Mouse (Mus musculus) CH12.LX (cell line): ENCODE results near the gene Ccdc148. TPM values are rescaled to one million over a fixed set of nuclear protein-coding genes. Genes with fewer than 3 reads are reported as not detected.

Experiments used
- DNase-seq: peaks from one replicate; pipeline ENCODE4 v3.0.0-alpha.2; 2013; ENCODE audit errors: extremely low read depth
- H3K27ac ChIP-seq: 2 replicates; pipeline ENCODE4 v1.5.1; 2012; ENCODE audit warnings: low read depth, mild to moderate bottlenecking, control low read depth, moderate library complexity; ENCODE audit not compliant: insufficient read depth
- H3K27me3 ChIP-seq: replicated peaks from 2 replicates; pipeline ENCODE3; 2012; ENCODE audit warnings: inconsistent platforms
- H3K36me3 ChIP-seq, 2 experiments: replicated peaks in 1 of 2; 2 replicates each; pipeline versions ENCODE3 to v1.6.1; 2012; ENCODE audit warnings: inconsistent platforms in 1 of 2, low read length in 1 of 2, mild to moderate bottlenecking in 1 of 2, mixed read lengths in 1 of 2, moderate library complexity in 1 of 2; ENCODE audit not compliant: control insufficient read depth in 1 of 2, insufficient read depth in 1 of 2
- H3K4me1 ChIP-seq, 2 experiments: 2 replicates each; pipeline ENCODE4 v1.6.1; 2012; ENCODE audit warnings: inconsistent platforms in 1 of 2, moderate library complexity in 1 of 2; ENCODE audit not compliant: insufficient read depth in 2 of 2, control insufficient read depth in 1 of 2
- H3K4me2 ChIP-seq: 2 replicates; pipeline ENCODE4 v1.6.1; 2012; ENCODE audit warnings: low read depth, mild to moderate bottlenecking, control low read depth; ENCODE audit not compliant: poor library complexity, insufficient read depth, severe bottlenecking
- H3K4me3 ChIP-seq, 3 experiments: fragments of 150-350 bp in 1 of 3; sonication (generic) in 1 of 3; replicated peaks in 1 of 3; 2 replicates each; pipeline versions ENCODE3 to v1.5.1; 2011 to 2012; ENCODE audit warnings: low read depth in 2 of 3, low read length in 2 of 3, mild to moderate bottlenecking in 2 of 3, moderate library complexity in 2 of 3, control low read depth in 1 of 3, improper control_type of control experiment in 1 of 3, inconsistent platforms in 1 of 3, mixed read lengths in 1 of 3; ENCODE audit not compliant: poor library complexity in 1 of 3
- H3K79me2 ChIP-seq: replicated peaks from 2 replicates; pipeline ENCODE4 v1.6.1; 2012; ENCODE audit warnings: mild to moderate bottlenecking, moderate library complexity; ENCODE audit not compliant: control insufficient read depth, poor library complexity, insufficient read depth, severe bottlenecking; ENCODE audit errors: extremely low read depth
- H3K9ac ChIP-seq: 2 replicates; pipeline ENCODE4 v1.6.1; 2012; ENCODE audit warnings: low read depth, mild to moderate bottlenecking, control low read depth, moderate library complexity; ENCODE audit not compliant: insufficient read depth
- H3K9me3 ChIP-seq: replicated peaks from 2 replicates; pipeline ENCODE3; 2012; ENCODE audit warnings: low read length, inconsistent platforms, mixed read lengths
- BHLHE40 ChIP-seq: IDR thresholded peaks from 2 replicates; pipeline ENCODE4 v1.6.1; 2011; ENCODE audit warnings: mild to moderate bottlenecking, low read depth, low read length, improper control_type of control experiment
- CHD2 ChIP-seq: IDR thresholded peaks from 2 replicates; pipeline ENCODE4 v1.6.1; 2011; ENCODE audit warnings: low read length, improper control_type of control experiment
- ELF1 ChIP-seq: IDR thresholded peaks from 2 replicates; pipeline ENCODE4 v1.6.1; 2014; ENCODE audit warnings: low read depth, mild to moderate bottlenecking, inconsistent platforms, low read length, improper control_type of control experiment
- ETS1 ChIP-seq: conservative IDR thresholded peaks from 2 replicates; pipeline ENCODE4 v1.6.1; 2012; ENCODE audit warnings: low read depth, mild to moderate bottlenecking, inconsistent platforms, low read length, improper control_type of control experiment, moderate library complexity
- GABPA ChIP-seq: IDR thresholded peaks from 2 replicates; pipeline ENCODE4 v1.6.1; 2012; ENCODE audit warnings: low read depth, low read length, improper control_type of control experiment, inconsistent platforms; ENCODE audit not compliant: insufficient replicate concordance
- IRF4 ChIP-seq: IDR thresholded peaks from 2 replicates; pipeline ENCODE4 v1.6.1; 2014; ENCODE audit warnings: low read depth, mild to moderate bottlenecking, inconsistent platforms, low read length, improper control_type of control experiment
- MAX ChIP-seq: IDR thresholded peaks from 2 replicates; pipeline ENCODE4 v1.6.1; 2011; ENCODE audit warnings: low read length, improper control_type of control experiment
- MAZ ChIP-seq: IDR thresholded peaks from 2 replicates; pipeline ENCODE4 v1.6.1; 2012; ENCODE audit warnings: low read depth, mild to moderate bottlenecking, inconsistent platforms, low read length, improper control_type of control experiment, moderate library complexity
- NRF1 ChIP-seq: IDR thresholded peaks from 2 replicates; pipeline ENCODE4 v1.6.1; 2014; ENCODE audit warnings: low read depth, mild to moderate bottlenecking, inconsistent platforms, low read length, improper control_type of control experiment, moderate library complexity
- PAX5 ChIP-seq: IDR thresholded peaks from 2 replicates; pipeline ENCODE4 v1.6.1; 2012; ENCODE audit warnings: low read length, inconsistent platforms, mixed read lengths
- POLR2A ChIP-seq: IDR thresholded peaks from 2 replicates; pipeline ENCODE4 v1.6.1; 2011; ENCODE audit warnings: low read depth, mild to moderate bottlenecking, improper control_type of control experiment, low read length
- POLR2AphosphoS2 ChIP-seq: IDR thresholded peaks from 2 replicates; pipeline ENCODE4 v1.6.1; 2011; ENCODE audit warnings: low read depth, low read length, improper control_type of control experiment
- RAD21 ChIP-seq: IDR thresholded peaks from 2 replicates; pipeline ENCODE4 v1.6.1; 2011; ENCODE audit warnings: low read depth, mild to moderate bottlenecking, low read length, improper control_type of control experiment, moderate library complexity
- SMC3 ChIP-seq: IDR thresholded peaks from 2 replicates; pipeline ENCODE4 v1.6.1; 2011; ENCODE audit warnings: low read depth, low read length, improper control_type of control experiment
- TCF12 ChIP-seq: IDR thresholded peaks from 2 replicates; pipeline ENCODE4 v1.6.1; 2014; ENCODE audit warnings: low read depth, mild to moderate bottlenecking, inconsistent platforms, low read length, improper control_type of control experiment
- UBTF ChIP-seq: IDR thresholded peaks from 2 replicates; pipeline ENCODE4 v1.6.1; 2012; ENCODE audit warnings: low read depth, mild to moderate bottlenecking, inconsistent platforms, low read length, improper control_type of control experiment, moderate library complexity
- USF2 ChIP-seq: conservative IDR thresholded peaks from 2 replicates; pipeline ENCODE4 v1.6.1; 2011; ENCODE audit warnings: low read depth, low read length, improper control_type of control experiment
- ZC3H11A ChIP-seq: IDR thresholded peaks from 2 replicates; pipeline ENCODE4 v1.6.1; 2012; ENCODE audit warnings: low read depth, mild to moderate bottlenecking, inconsistent platforms, low read length, improper control_type of control experiment
- ZKSCAN1 ChIP-seq: IDR thresholded peaks from 2 replicates; pipeline ENCODE4 v1.6.1; 2012; ENCODE audit warnings: low read depth, inconsistent platforms, low read length, improper control_type of control experiment, borderline replicate concordance
- ZMIZ1 ChIP-seq: IDR thresholded peaks from 2 replicates; pipeline ENCODE4 v1.6.1; 2012; ENCODE audit warnings: low read depth, mild to moderate bottlenecking, inconsistent platforms, low read length, improper control_type of control experiment
- ZNF384 ChIP-seq: IDR thresholded peaks from 2 replicates; pipeline ENCODE4 v1.6.1; 2012; ENCODE audit warnings: low read depth, low read length, improper control_type of control experiment, inconsistent platforms
- dilution Hi-C: fragments of 300-500 bp; cut with MboI; formaldehyde crosslinking; loops from 2 replicates; pipeline ENCODE4 v1.14.3; 2020; ENCODE audit warnings: low sequenced_read_pairs; ENCODE audit not compliant: extremely low pct_unique_long_range_greater_than_20kb, extremely low pct_ligation_motif_present
- in situ Hi-C: fragments of 300-500 bp; cut with MboI; formaldehyde crosslinking; loops from 3 replicates; pipeline ENCODE4 v1.14.3; 2019; ENCODE audit warnings: low sequenced_read_pairs, low pct_ligation_motif_present, low pct_unique_long_range_greater_than_20kb, mixed read lengths
- polyA plus RNA-seq: library from polyadenylated mRNA; unstranded; fragments of >175 nt; gene quantifications from 2 replicates; pipeline ENCODE4 v1.2.1, GENCODE M21; 2012; ENCODE audit warnings: low read depth; ENCODE audit not compliant: insufficient read length
- total RNA-seq, 2 experiments: library from RNA; depleted of rRNA; stranded (reverse); fragments of 300-350 nt in 1 of 2; fragments of >200 nt in 1 of 2; gene quantifications; 2 replicates each; pipeline ENCODE4 v1.2.3; 2012 to 2014

The Ccdc148 gene
- total and polyA plus RNA-seq, 3 experiments = not detected

- Histone ChIP-seq H3K4me1 (no peaks in the 10 kb centered on the region), H3K36me3 (no peaks in the 10 kb centered on the region), H3K4me2 (no peak overlapping the region), H3K9me3 (peaks cover 55% of the 10 kb centered on the region)
- dilution Hi-C loops = no loop called here
- no peak for TF ChIP-seq ZNF384
- TF ChIP-seq POLR2A = no peak
- no peak for TF ChIP-seq RAD21
- TF ChIP-seq GABPA = no peak
- TF ChIP-seq BHLHE40 = no peak
- TF ChIP-seq CHD2 = no peak
- no peak for TF ChIP-seq ETS1
- TF ChIP-seq UBTF = no peak
- TF ChIP-seq MAZ = no peak
- TF ChIP-seq PAX5 = no peak
- TF ChIP-seq SMC3 = no peak
- TF ChIP-seq ZC3H11A = no peak
- TF ChIP-seq POLR2AphosphoS2 = no peak
- TF ChIP-seq ZMIZ1 = no peak
- TF ChIP-seq USF2 = no peak
- TF ChIP-seq ELF1 = no peak
- TF ChIP-seq, all 38 proteins: peak for 0
- no peak overlapping the region for H3K27ac ChIP-seq
- H3K4me3 ChIP-seq = no peak overlapping the region
- in situ Hi-C loops = no loop called here
- no peaks in the 10 kb centered on the region for H3K79me2 ChIP-seq
- no peak for DNase-seq
- H3K27me3 ChIP-seq = no peaks in the 10 kb centered on the region
- H3K9ac ChIP-seq = no peak overlapping the region
Measured at GRCm38 (mm10) chr2:59049686-59050085, 110.8 kb downstream of the Ccdc148 start.

- Histone ChIP-seq H3K9ac (no peak overlapping the region), H3K4me3 (no peak overlapping the region), H3K27me3 (no peaks in the 10 kb centered on the region), H3K27ac (no peak overlapping the region), H3K79me2 (no peaks in the 10 kb centered on the region), H3K4me1 (no peaks in the 10 kb centered on the region), H3K4me2 (no peak overlapping the region), H3K9me3 (peaks cover 55% of the 10 kb centered on the region), H3K36me3 (no peaks in the 10 kb centered on the region)
- DNase-seq = no peak
- in situ Hi-C loops = no loop called here
- dilution Hi-C loops = no loop called here
- TF ChIP-seq MAX (no peak), ZNF384 (no peak), NRF1 (no peak), BHLHE40 (no peak), POLR2AphosphoS2 (no peak), POLR2A (no peak), ZKSCAN1 (no peak), ZMIZ1 (no peak), IRF4 (no peak), USF2 (no peak), TCF12 (no peak)
Measured at GRCm38 (mm10) chr2:59048775-59049451, 111.6 kb downstream of the Ccdc148 start.
